Mouse (Mus musculus) heart, embryonic 10.5 days (tissue): ENCODE data around the gene Olfr490. TPM values are rescaled to one million over a fixed set of nuclear protein-coding genes. Genes with fewer than 3 reads are reported as not detected.

Source experiments
- DNase-seq: peaks from one replicate; pipeline ENCODE4 v3.0.0-alpha.2; 2017; ENCODE audit warnings: low spot score
- H3K27ac ChIP-seq: fragments of 300-500 bp; sonication (generic); 2 replicates; pipeline ENCODE4 v1.5.1; 2016; ENCODE audit warnings: mild to moderate bottlenecking
- H3K27me3 ChIP-seq: fragments of 300-500 bp; sonication (generic); 2 replicates; pipeline ENCODE4 v1.6.1; 2016; ENCODE audit warnings: mild to moderate bottlenecking; ENCODE audit not compliant: poor library complexity, insufficient read depth, severe bottlenecking
- H3K36me3 ChIP-seq: fragments of 300-500 bp; sonication (generic); 2 replicates; pipeline ENCODE4 v1.6.1; 2016; ENCODE audit warnings: mild to moderate bottlenecking, moderate library complexity
- H3K4me1 ChIP-seq: fragments of 300-500 bp; sonication (generic); 2 replicates; pipeline ENCODE4 v1.6.1; 2016; ENCODE audit warnings: mild to moderate bottlenecking
- H3K4me3 ChIP-seq: fragments of 300-500 bp; sonication (generic); 2 replicates; pipeline ENCODE4 v1.5.1; 2016; ENCODE audit warnings: mild to moderate bottlenecking, moderate library complexity
- H3K9me3 ChIP-seq: fragments of 300-500 bp; sonication (generic); 2 replicates; pipeline ENCODE4 v1.6.1; 2016; ENCODE audit warnings: mild to moderate bottlenecking, moderate library complexity
- WGBS: fragments of 180-500 bp; shearing (Covaris S2); methylation state at CpG from one replicate; pipeline ENCODE4 v1.1.7; 2016; 5-methylcytosine and 5-hydroxymethylcytosine counted together
- polyA plus RNA-seq: library from polyadenylated mRNA; unstranded; fragments of >200 nt; fragmentation: Nextera tagmentation; extraction: Ambion mirVana; gene quantifications from 2 replicates; pipeline ENCODE4 v1.2.1, GENCODE M21; 2016

Olfr490 gene
- polyA plus RNA-seq: not detected in 2 replicates

DNA sequence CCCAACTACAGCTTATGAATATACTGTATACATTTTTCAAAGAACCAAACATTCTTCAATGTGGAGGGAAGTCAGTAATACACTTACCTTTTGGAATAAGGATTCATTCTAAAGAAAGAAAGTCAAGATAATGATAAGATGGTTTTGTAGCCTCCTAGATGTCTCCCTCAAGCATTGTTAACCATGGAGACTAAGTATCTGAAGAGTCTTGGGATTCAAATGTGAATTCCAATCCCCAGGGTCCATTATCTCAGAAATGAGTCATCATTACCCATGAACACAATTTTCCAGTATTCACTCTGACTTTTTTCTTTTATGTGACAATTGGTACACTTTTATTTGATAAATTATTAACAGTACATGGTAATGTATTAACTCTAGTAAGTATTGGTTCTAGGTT, at the start of gene Olfr490:
Olfr490 (minus strand) TSS at position 101 of the 400 bp plus-strand sequence.
- H3K4me1 ChIP-seq: no peaks in the 10 kb centered on the region
- H3K36me3 ChIP-seq: no peaks in the 10 kb centered on the region
- H3K4me3 ChIP-seq: no peak within 1 kb of the TSS
- no peaks in the 10 kb centered on the region for H3K27me3 ChIP-seq
- H3K27ac ChIP-seq: no peak within 1 kb of the TSS
- no peak for DNase-seq
- no peaks in the 10 kb centered on the region for H3K9me3 ChIP-seq

DNA sequence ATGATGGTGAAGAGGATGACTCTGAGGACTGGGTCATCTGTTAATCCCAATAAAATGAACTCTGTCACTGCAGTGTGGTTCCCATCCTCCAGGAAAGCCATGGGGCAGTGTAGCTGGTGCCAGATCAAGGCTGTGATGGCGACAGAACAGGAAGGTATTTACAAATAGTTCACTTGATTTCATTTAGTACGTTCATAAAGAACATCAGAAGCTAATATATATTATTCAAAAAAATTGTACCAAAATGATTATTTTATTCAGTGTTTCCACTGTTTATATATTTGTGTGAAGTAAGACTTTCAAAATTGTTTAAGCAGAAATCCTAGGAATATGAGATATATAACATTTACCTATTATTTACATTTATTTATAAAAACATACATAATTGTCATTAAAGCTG, 34.8 kb upstream of the Olfr490 start, which contains the start of gene Olfr492:
Olfr492 (minus strand) TSS at position 101 of the 400 bp plus-strand sequence.
- 85% methylated on average over 2 of the region's 2 CpGs for WGBS
- no peak within 1 kb of the TSS for H3K4me3 ChIP-seq
- no peaks in the 10 kb centered on the region for H3K9me3 ChIP-seq
- no peaks in the 10 kb centered on the region for H3K4me1 ChIP-seq
- no peak for DNase-seq
- H3K27me3 ChIP-seq: no peaks in the 10 kb centered on the region
- no peaks in the 10 kb centered on the region for H3K36me3 ChIP-seq
- H3K27ac ChIP-seq: no peak within 1 kb of the TSS

DNA sequence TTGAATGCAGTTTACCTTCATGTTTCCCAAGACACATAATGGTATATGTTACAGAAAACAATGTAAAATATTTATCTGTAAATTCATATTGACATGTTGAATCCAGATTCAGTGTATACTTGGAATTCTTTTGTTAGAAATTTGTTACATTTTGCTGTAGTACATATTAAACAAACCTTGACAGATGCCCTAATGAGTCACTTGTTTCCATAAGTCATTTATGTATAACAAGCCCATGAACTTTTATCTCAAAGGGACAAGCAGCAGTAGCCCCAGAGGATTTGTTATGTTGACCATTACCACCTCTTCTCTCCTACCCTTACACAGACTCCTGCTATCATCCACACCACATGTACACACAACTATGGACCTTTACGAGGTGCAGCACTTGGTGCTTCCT, 24.4 kb upstream of the Olfr490 start, which contains the start of gene Olfr491:
Olfr491 (plus strand) TSS at position 301 of the 400 bp plus-strand sequence.
- H3K27me3 ChIP-seq: no peaks in the 10 kb centered on the region
- H3K9me3 ChIP-seq: no peaks in the 10 kb centered on the region
- H3K4me3 ChIP-seq: no peak within 1 kb of the TSS
- H3K27ac ChIP-seq: no peak within 1 kb of the TSS
- 66% methylated on average over 1 of the region's 1 CpGs for WGBS
- no peaks in the 10 kb centered on the region for H3K4me1 ChIP-seq
- H3K36me3 ChIP-seq: no peaks in the 10 kb centered on the region
- no peak for DNase-seq

DNA sequence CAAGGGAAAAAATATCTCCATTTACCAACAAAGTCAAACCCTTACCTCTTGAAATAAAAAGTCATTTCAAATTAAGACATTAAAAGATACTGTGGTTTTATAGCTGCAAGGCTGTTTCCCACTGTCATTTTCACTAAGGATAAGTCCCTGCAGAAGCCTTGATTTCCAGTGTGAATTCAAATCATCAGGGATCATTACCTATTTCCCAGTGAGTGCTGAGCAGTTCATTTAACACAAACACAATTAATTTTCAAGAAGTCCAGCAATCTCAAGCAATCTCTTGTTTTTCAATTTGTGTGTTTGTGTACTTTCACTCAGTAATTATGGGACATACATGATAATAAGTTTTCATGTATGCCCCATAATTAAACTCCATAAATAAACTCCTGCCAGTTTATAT, 30.5 kb downstream of the Olfr490 start, which contains the start of gene Olfr488:
Olfr488 (minus strand) TSS at position 101 of the 400 bp plus-strand sequence.
- H3K9me3 ChIP-seq: no peaks in the 10 kb centered on the region
- no peaks in the 10 kb centered on the region for H3K4me1 ChIP-seq
- H3K27ac ChIP-seq: no peak within 1 kb of the TSS
- no peak for DNase-seq
- no peaks in the 10 kb centered on the region for H3K27me3 ChIP-seq
- no peak within 1 kb of the TSS for H3K4me3 ChIP-seq
- no peaks in the 10 kb centered on the region for H3K36me3 ChIP-seq

Other genes with a start within 250 kb of the Olfr490 start
- not detected in 2 replicates for gene Olfr479, start 238.2 kb downstream of the Olfr490 start, polyA plus RNA-seq
- gene Olfr480, start 221.6 kb downstream of the Olfr490 start, polyA plus RNA-seq: not detected in 2 replicates
- not detected in 2 replicates for gene Olfr481, start 209.1 kb downstream of the Olfr490 start, polyA plus RNA-seq
- not detected in 2 replicates for gene Olfr482, start 191.3 kb downstream of the Olfr490 start, polyA plus RNA-seq
- not detected in 2 replicates for gene Olfr483, start 188.1 kb downstream of the Olfr490 start, polyA plus RNA-seq
- not detected in 2 replicates for gene Olfr484, start 161.5 kb downstream of the Olfr490 start, polyA plus RNA-seq
- not detected in 2 replicates for gene Olfr485, start 129.1 kb downstream of the Olfr490 start, polyA plus RNA-seq
- gene Olfr486, start 116.2 kb downstream of the Olfr490 start, polyA plus RNA-seq: not detected in 2 replicates
- gene Olfr487, start 74.3 kb downstream of the Olfr490 start, polyA plus RNA-seq: not detected in 2 replicates
- not detected in 2 replicates for gene Olfr488, start 30.6 kb downstream of the Olfr490 start, polyA plus RNA-seq
- not detected in 2 replicates for gene Olfr491, start 24.5 kb upstream of the Olfr490 start, polyA plus RNA-seq
- not detected in 2 replicates for gene Olfr492, start 34.7 kb upstream of the Olfr490 start, polyA plus RNA-seq
- gene Olfr493, start 58.0 kb upstream of the Olfr490 start, polyA plus RNA-seq: not detected in 2 replicates
- not detected in 2 replicates for gene Olfr494, start 76.4 kb upstream of the Olfr490 start, polyA plus RNA-seq
- gene Olfr495, start 104.2 kb upstream of the Olfr490 start, polyA plus RNA-seq: not detected in 2 replicates
- gene Olfr497, start 131.5 kb upstream of the Olfr490 start, polyA plus RNA-seq: not detected in 2 replicates
- not detected in 2 replicates for gene Olfr498, start 176.4 kb upstream of the Olfr490 start, polyA plus RNA-seq
- not detected in 2 replicates for gene Olfr502, start 236.1 kb upstream of the Olfr490 start, polyA plus RNA-seq